Mouse (Mus musculus): Measurements from ENCODE around the gene Bbip1. TPM values are rescaled to one million over a fixed set of nuclear protein-coding genes. Genes with fewer than 3 reads are reported as not detected.

Gene Bbip1
- total and polyA plus RNA-seq, 3 experiments, result 38.8 to 95.7 (median 41.0) TPM

GRCm38 (mm10) chr19:53934046-53934445 lies 10.4 kb downstream of the Bbip1 start:
- Histone ChIP-seq H3K27me3 (replicated peaks) (no peaks in the 10 kb centered on the region), H3K79me2 (replicated peaks; ENCODE audit: control insufficient read depth, extremely low read depth, insufficient read depth, poor library complexity, severe bottlenecking) (no peaks in the 10 kb centered on the region), H3K27ac (ENCODE audit: insufficient read depth, low read depth) (no peak overlapping the region), H3K36me3 (replicated peaks in 1 of 2; ENCODE audit: control insufficient read depth in 1 of 2, insufficient read depth in 1 of 2, low read length in 1 of 2) (peaks cover 21 to 66% of the 10 kb centered on the region in 2 experiments), H3K4me2 (ENCODE audit: insufficient read depth, low read depth, poor library complexity, severe bottlenecking) (no peak overlapping the region), H3K9me3 (replicated peaks; ENCODE audit: low read length) (no peaks in the 10 kb centered on the region), H3K4me3 (replicated peaks in 1 of 3; ENCODE audit: low read depth in 2 of 3, low read length in 2 of 3, poor library complexity in 1 of 3) (no peak overlapping the region), H3K9ac (ENCODE audit: insufficient read depth, low read depth) (no peak overlapping the region), H3K4me1 (ENCODE audit: control insufficient read depth in 1 of 2, insufficient read depth in 2 of 2) (no peaks in the 10 kb centered on the region)
- TF ChIP-seq TCF12 (IDR thresholded peaks at IDR 0.05; ENCODE audit: low read depth, low read length), result no peak
- no peak for TF ChIP-seq MEF2A (IDR thresholded peaks at IDR 0.05; ENCODE audit: borderline replicate concordance, low read depth, low read length)
- TF ChIP-seq MYC (IDR thresholded peaks at IDR 0.05; ENCODE audit: low read depth, low read length), result no peak
- TF ChIP-seq POLR2AphosphoS2 (IDR thresholded peaks at IDR 0.05; ENCODE audit: low read depth, low read length), result no peak
- TF ChIP-seq RCOR1 (conservative IDR thresholded peaks at IDR 0.05; ENCODE audit: low read depth, low read length), result no peak
- TF ChIP-seq ZKSCAN1 (IDR thresholded peaks at IDR 0.05; ENCODE audit: borderline replicate concordance, low read depth, low read length), result no peak
- no peak for TF ChIP-seq ZMIZ1 (IDR thresholded peaks at IDR 0.05; ENCODE audit: low read depth, low read length)
- TF ChIP-seq RAD21 (IDR thresholded peaks at IDR 0.05; ENCODE audit: low read depth, low read length), result no peak
- TF ChIP-seq SIN3A (IDR thresholded peaks at IDR 0.05; ENCODE audit: low read length), result no peak
- no peak for TF ChIP-seq ZC3H11A (IDR thresholded peaks at IDR 0.05; ENCODE audit: low read depth, low read length)
- TF ChIP-seq ETS1 (conservative IDR thresholded peaks at IDR 0.05; ENCODE audit: low read depth, low read length), result no peak
- no peak for TF ChIP-seq CHD1 (IDR thresholded peaks at IDR 0.05; ENCODE audit: low read depth, low read length)
- TF ChIP-seq IRF4 (IDR thresholded peaks at IDR 0.05; ENCODE audit: low read depth, low read length), result no peak
- TF ChIP-seq MXI1 (IDR thresholded peaks at IDR 0.05; ENCODE audit: low read depth, low read length), result no peak
- no peak for TF ChIP-seq ELF1 (IDR thresholded peaks at IDR 0.05; ENCODE audit: low read depth, low read length)
- TF ChIP-seq BHLHE40 (IDR thresholded peaks at IDR 0.05; ENCODE audit: low read depth, low read length), result no peak
- dilution Hi-C loops (cut with MboI; ENCODE audit: extremely low pct_ligation_motif_present, extremely low pct_unique_long_range_greater_than_20kb, low sequenced_read_pairs), result no loop called here
- in situ Hi-C loops (cut with MboI; ENCODE audit: low pct_ligation_motif_present, low pct_unique_long_range_greater_than_20kb, low sequenced_read_pairs), result no loop called here
- no peak for DNase-seq (ENCODE audit: extremely low read depth)

- Histone ChIP-seq H3K4me2 (ENCODE audit: insufficient read depth, low read depth, poor library complexity, severe bottlenecking) (no peak overlapping the region), H3K27ac (ENCODE audit: insufficient read depth, low read depth) (no peak overlapping the region), H3K27me3 (replicated peaks) (no peaks in the 10 kb centered on the region), H3K36me3 (replicated peaks in 1 of 2; ENCODE audit: control insufficient read depth in 1 of 2, insufficient read depth in 1 of 2, low read length in 1 of 2) (peaks cover 18 to 68% of the 10 kb centered on the region in 2 experiments), H3K79me2 (replicated peaks; ENCODE audit: control insufficient read depth, extremely low read depth, insufficient read depth, poor library complexity, severe bottlenecking) (no peaks in the 10 kb centered on the region), H3K4me1 (ENCODE audit: control insufficient read depth in 1 of 2, insufficient read depth in 2 of 2) (no peaks in the 10 kb centered on the region), H3K9me3 (replicated peaks; ENCODE audit: low read length) (no peaks in the 10 kb centered on the region), H3K4me3 (replicated peaks in 1 of 3; ENCODE audit: low read depth in 2 of 3, low read length in 2 of 3, poor library complexity in 1 of 3) (no peak overlapping the region), H3K9ac (ENCODE audit: insufficient read depth, low read depth) (no peak overlapping the region)
- no peak for TF ChIP-seq ELF1 (IDR thresholded peaks at IDR 0.05; ENCODE audit: low read depth, low read length)
- no peak for TF ChIP-seq JUND (conservative IDR thresholded peaks at IDR 0.05; ENCODE audit: low read depth, low read length)
- TF ChIP-seq MEF2A (IDR thresholded peaks at IDR 0.05; ENCODE audit: borderline replicate concordance, low read depth, low read length), result no peak
- TF ChIP-seq BHLHE40 (IDR thresholded peaks at IDR 0.05; ENCODE audit: low read depth, low read length), result no peak
- no peak for TF ChIP-seq CHD1 (IDR thresholded peaks at IDR 0.05; ENCODE audit: low read depth, low read length)
- TF ChIP-seq SMC3 (IDR thresholded peaks at IDR 0.05; ENCODE audit: low read depth, low read length), result no peak
- no peak for TF ChIP-seq SIN3A (IDR thresholded peaks at IDR 0.05; ENCODE audit: low read length)
- TF ChIP-seq POLR2A (IDR thresholded peaks at IDR 0.05; ENCODE audit: low read depth, low read length), result no peak
- TF ChIP-seq MAFK (IDR thresholded peaks at IDR 0.05; ENCODE audit: insufficient replicate concordance, low read length), result no peak
- no peak for TF ChIP-seq USF2 (conservative IDR thresholded peaks at IDR 0.05; ENCODE audit: low read depth, low read length)
- no peak for TF ChIP-seq ZC3H11A (IDR thresholded peaks at IDR 0.05; ENCODE audit: low read depth, low read length)
- TF ChIP-seq EP300 (IDR thresholded peaks at IDR 0.05; ENCODE audit: low read length), result no peak
- no peak for TF ChIP-seq USF1 (IDR thresholded peaks at IDR 0.05; ENCODE audit: low read depth, low read length)
- TF ChIP-seq GABPA (IDR thresholded peaks at IDR 0.05; ENCODE audit: insufficient replicate concordance, low read depth, low read length), result no peak
- TF ChIP-seq TBP (conservative IDR thresholded peaks at IDR 0.05; ENCODE audit: low read depth, low read length), result no peak
- in situ Hi-C loops (cut with MboI; ENCODE audit: low pct_ligation_motif_present, low pct_unique_long_range_greater_than_20kb, low sequenced_read_pairs), result no loop called here
- no peak for DNase-seq (ENCODE audit: extremely low read depth)
- dilution Hi-C loops (cut with MboI; ENCODE audit: extremely low pct_ligation_motif_present, extremely low pct_unique_long_range_greater_than_20kb, low sequenced_read_pairs), result no loop called here
These were observed 11.4 kb downstream of the Bbip1 start for GRCm38 (mm10) chr19:53933050-53933449.

Measured in CH12.LX (cell line).